Mouse (Mus musculus) stomach, postnatal 0 days (tissue): ENCODE results near the gene Omt2b. TPM values are rescaled to one million over a fixed set of nuclear protein-coding genes. Genes with fewer than 3 reads are reported as not detected.

Experiments used
- ATAC-seq: fragments of 200-750 bp; cut with Nextera tagmentation; 2 replicates; pipeline ENCODE4 v1.8.0; 2017; ENCODE audit not compliant: low FRiP score, low TSS enrichment
- DNase-seq: peaks from one replicate; pipeline ENCODE4 v3.0.0-alpha.2; 2016; ENCODE audit warnings: low spot score
- H3K27ac ChIP-seq: fragments of 300-500 bp; sonication (generic); replicated peaks from 2 replicates; pipeline ENCODE4 v1.5.1; 2014; ENCODE audit warnings: mild to moderate bottlenecking, control low read depth
- H3K27me3 ChIP-seq: fragments of 300-500 bp; sonication (generic); 2 replicates; pipeline ENCODE4 v1.6.1; 2014; ENCODE audit warnings: low read length; ENCODE audit not compliant: control insufficient read depth, insufficient read depth
- H3K36me3 ChIP-seq: fragments of 300-500 bp; sonication (generic); 2 replicates; pipeline ENCODE4 v1.6.1; 2014; ENCODE audit warnings: low read length, mixed read lengths; ENCODE audit not compliant: control insufficient read depth, insufficient read depth
- H3K4me1 ChIP-seq: fragments of 300-500 bp; sonication (generic); replicated peaks from 2 replicates; pipeline ENCODE4 v1.6.1; 2014; ENCODE audit warnings: antibody characterized with exemption; ENCODE audit not compliant: control insufficient read depth, insufficient read depth
- H3K4me2 ChIP-seq: fragments of 300-500 bp; sonication (generic); replicated peaks from 2 replicates; pipeline ENCODE4 v1.6.1; 2014; ENCODE audit warnings: low read depth, mild to moderate bottlenecking, control low read depth, moderate library complexity
- H3K4me3 ChIP-seq: fragments of 300-500 bp; sonication (generic); 2 replicates; pipeline ENCODE4 v1.5.1; 2014; ENCODE audit warnings: low read depth, low read length, control low read depth
- H3K9ac ChIP-seq: fragments of 300-500 bp; sonication (generic); 2 replicates; pipeline ENCODE4 v1.6.1; 2014; ENCODE audit warnings: mild to moderate bottlenecking, low read length, control low read depth, mixed read lengths
- H3K9me3 ChIP-seq: fragments of 300-500 bp; sonication (generic); 2 replicates; pipeline ENCODE4 v1.6.1; 2016; ENCODE audit warnings: low read length; ENCODE audit not compliant: control insufficient read depth
- CTCF ChIP-seq: IDR thresholded peaks from 2 replicates; pipeline ENCODE4 v1.5.1; 2016; ENCODE audit warnings: antibody characterized with exemption, low read depth, mild to moderate bottlenecking, moderate library complexity
- EP300 ChIP-seq: optimal IDR thresholded peaks from 2 replicates; pipeline ENCODE3; 2016; ENCODE audit warnings: antibody characterized with exemption
- WGBS: fragments of 180-500 bp; shearing (Covaris S2); extraction: QIAGEN DNeasy Blood & Tissue Kit; methylation state at CpG from one replicate; pipeline ENCODE4 v1.1.7; 2014; 5-methylcytosine and 5-hydroxymethylcytosine counted together
- polyA plus RNA-seq: library from polyadenylated mRNA; unstranded; fragments of >200 nt; fragmentation: Nextera tagmentation; extraction: Ambion mirVana; gene quantifications from 2 replicates; pipeline ENCODE4 v1.2.1, GENCODE M21; 2015

Omt2b gene
- polyA plus RNA-seq, 1 experiment from 2014 or later = not detected

GRCm38 (mm10) chr9:78375486-78375885 lies 48.1 kb downstream of the Omt2b start:
- Histone ChIP-seq H3K9me3 (no peaks in the 10 kb centered on the region), H3K27me3 (no peaks in the 10 kb centered on the region), H3K4me1 (no peaks in the 10 kb centered on the region; the same call in 1 of the 2 replicates), H3K27ac (no peak overlapping the region), H3K4me2 (no peak overlapping the region), H3K9ac (no peak overlapping the region), H3K4me3 (no peak overlapping the region), H3K36me3 (no peaks in the 10 kb centered on the region)
- DNase-seq (no peak), ATAC-seq (no peak)
- WGBS = 66% methylated on average over 4 of the region's 4 CpGs
- TF ChIP-seq EP300 (no peak), CTCF (no peak)

GRCm38 (mm10) chr9:78377546-78377945 lies 50.2 kb downstream of the Omt2b start:
- TF ChIP-seq CTCF (no peak), EP300 (no peak)
- 51% methylated on average over 8 of the region's 8 CpGs for WGBS
- H3K27ac ChIP-seq = no peak overlapping the region
- no peak overlapping the region for H3K9ac ChIP-seq
- H3K4me2 ChIP-seq = no peak overlapping the region
- DNase-seq (no peak), ATAC-seq (no peak)
- H3K4me1 ChIP-seq = no peaks in the 10 kb centered on the region; the same call in 1 of the 2 replicates
- no peaks in the 10 kb centered on the region for H3K27me3 ChIP-seq
- no peaks in the 10 kb centered on the region for H3K9me3 ChIP-seq
- no peaks in the 10 kb centered on the region for H3K36me3 ChIP-seq
- H3K4me3 ChIP-seq = no peak overlapping the region

GRCm38 (mm10) chr9:78378113-78378785 lies 50.9 kb downstream of the Omt2b start, which contains the start of gene Ooep:
Gene Ooep, minus strand, starts transcription at chr9:78378725.
- Histone ChIP-seq H3K36me3 (no peaks in the 10 kb centered on the region), H3K27me3 (no peaks in the 10 kb centered on the region), H3K4me1 (no peaks in the 10 kb centered on the region; the same call in 1 of the 2 replicates), H3K4me3 (peak within 1 kb of the TSS; percentile 24; the same call in 1 of the 2 replicates), H3K9me3 (no peaks in the 10 kb centered on the region), H3K4me2 (peak within 1 kb of the TSS; percentile 50), H3K9ac (0 out of 2 replicates have a peak within 1 kb of the TSS, but pooled peaks have one; percentile 14), H3K27ac (no peak within 1 kb of the TSS; the same call in 1 of the 2 replicates)
- ATAC-seq = peak; percentile 47; the same call in 1 of the 2 replicates
- TF ChIP-seq EP300 = no peak
- peak; percentile 23; the same call in 1 of the 2 replicates for TF ChIP-seq CTCF
- 6% methylated on average over 20 of the region's 23 CpGs for WGBS
- DNase-seq = peak; percentile 61

Other genes with a start within 250 kb of the Omt2b start
- 41.0 and 44.5 TPM in 2 replicates for gene Fbxo9, start 218.5 kb upstream of the Omt2b start, polyA plus RNA-seq
- 28.5 and 31.3 TPM in 2 replicates for gene Ick, start 218.4 kb upstream of the Omt2b start, polyA plus RNA-seq
- gene Gsta4, start 144.8 kb upstream of the Omt2b start, polyA plus RNA-seq = 1,515 and 1,656 TPM in 2 replicates
- 1,326 and 1,348 TPM in 2 replicates for gene Gsta1, start 96.9 kb upstream of the Omt2b start, polyA plus RNA-seq
- gene Gm3776, start 70.5 kb upstream of the Omt2b start, polyA plus RNA-seq = 929 and 937 TPM in 2 replicates
- gene Gm10639, start 37.7 kb upstream of the Omt2b start, polyA plus RNA-seq = 5.1 and 5.8 TPM in 2 replicates
- gene Omt2a, start 12.8 kb upstream of the Omt2b start, polyA plus RNA-seq = not detected in 2 replicates
- 69.4 and 82.2 TPM in 2 replicates for gene Gsta2, start 28.2 kb downstream of the Omt2b start, polyA plus RNA-seq
- gene Dppa5a, start 40.6 kb downstream of the Omt2b start, polyA plus RNA-seq = 1.2 and 2.1 TPM in 2 replicates
- gene Ooep, start 51.1 kb downstream of the Omt2b start, polyA plus RNA-seq = 0.81 and 0.90 TPM in 2 replicates
- gene Ddx43, start 68.2 kb downstream of the Omt2b start, polyA plus RNA-seq = 0.08 and 0.12 TPM in 2 replicates
- gene Cgas, start 115.6 kb downstream of the Omt2b start, polyA plus RNA-seq = 1.4 and 1.6 TPM in 2 replicates
- gene Mto1, start 120.6 kb downstream of the Omt2b start, polyA plus RNA-seq = 11.7 and 12.1 TPM in 2 replicates
- 0.72 and 1.1 TPM in 2 replicates for gene Gm17324, start 121.2 kb downstream of the Omt2b start, polyA plus RNA-seq
- 2,673 and 2,818 TPM in 2 replicates for gene Eef1a1, start 161.6 kb downstream of the Omt2b start, polyA plus RNA-seq